Mouse (Mus musculus) lung, postnatal 0 days (tissue): Measurements from ENCODE around the gene Svs5. TPM values are rescaled to one million over a fixed set of nuclear protein-coding genes. Genes with fewer than 3 reads are reported as not detected.

Source experiments
- ATAC-seq: fragments of 200-750 bp; cut with Nextera tagmentation; 2 replicates; pipeline ENCODE4 v1.8.0; 2017; ENCODE audit warnings: moderate library complexity
- DNase-seq: peaks from one replicate; pipeline ENCODE4 v3.0.0-alpha.2; 2016; ENCODE audit warnings: low spot score
- H3K27ac ChIP-seq: fragments of 300-500 bp; sonication (generic); 2 replicates; pipeline ENCODE4 v1.5.1; 2014; ENCODE audit warnings: antibody characterized with exemption, mild to moderate bottlenecking, low read length, mixed read lengths
- H3K27me3 ChIP-seq: fragments of 300-500 bp; sonication (generic); replicated peaks from 2 replicates; pipeline ENCODE4 v1.6.1; 2014; ENCODE audit warnings: low read length, mixed read lengths; ENCODE audit not compliant: insufficient read depth
- H3K36me3 ChIP-seq: fragments of 300-500 bp; sonication (generic); 2 replicates; pipeline ENCODE4 v1.6.1; 2014; ENCODE audit warnings: low read length, mixed read lengths; ENCODE audit not compliant: insufficient read depth
- H3K4me1 ChIP-seq: fragments of 300-500 bp; sonication (generic); 2 replicates; pipeline ENCODE4 v1.6.1; 2014; ENCODE audit warnings: antibody characterized with exemption, low read depth, low read length, mixed read lengths; ENCODE audit not compliant: insufficient read depth
- H3K4me2 ChIP-seq: fragments of 300-500 bp; sonication (generic); replicated peaks from 2 replicates; pipeline ENCODE4 v1.6.1; 2014; ENCODE audit warnings: low read depth, mild to moderate bottlenecking, low read length, moderate library complexity, mixed read lengths
- H3K4me3 ChIP-seq: fragments of 300-500 bp; sonication (generic); 2 replicates; pipeline ENCODE4 v1.5.1; 2014; ENCODE audit warnings: low read depth, low read length
- H3K9ac ChIP-seq: fragments of 300-500 bp; sonication (generic); replicated peaks from 2 replicates; pipeline ENCODE4 v1.6.1; 2014; ENCODE audit warnings: low read depth, mild to moderate bottlenecking
- H3K9me3 ChIP-seq: fragments of 300-500 bp; sonication (generic); 2 replicates; pipeline ENCODE4 v1.6.1; 2016; ENCODE audit warnings: low read length, mixed read lengths
- CTCF ChIP-seq: IDR thresholded peaks from 2 replicates; pipeline ENCODE4 v1.5.1; 2016; ENCODE audit warnings: antibody characterized with exemption, mild to moderate bottlenecking
- EP300 ChIP-seq: IDR thresholded peaks from 2 replicates; pipeline ENCODE4 v1.6.1; 2016; ENCODE audit warnings: antibody characterized with exemption, mild to moderate bottlenecking, control low read depth
- WGBS: fragments of 180-500 bp; shearing (Covaris S2); extraction: QIAGEN DNeasy Blood & Tissue Kit; methylation state at CpG from one replicate; pipeline ENCODE4 v1.1.7; 2014; 5-methylcytosine and 5-hydroxymethylcytosine counted together
- microRNA-seq: library from miRNA; unstranded; fragments of <30 nt; microRNA quantifications from one replicate; pipeline ENCODE4, GENCODE M21; 2016
- polyA plus RNA-seq: library from polyadenylated mRNA; unstranded; fragments of >200 nt; fragmentation: Nextera tagmentation; extraction: Ambion mirVana; gene quantifications from 2 replicates; pipeline ENCODE4 v1.2.1, GENCODE M21; 2015

The Svs5 gene
- polyA plus RNA-seq, 1 experiment from 2014 or later: not detected

DNA sequence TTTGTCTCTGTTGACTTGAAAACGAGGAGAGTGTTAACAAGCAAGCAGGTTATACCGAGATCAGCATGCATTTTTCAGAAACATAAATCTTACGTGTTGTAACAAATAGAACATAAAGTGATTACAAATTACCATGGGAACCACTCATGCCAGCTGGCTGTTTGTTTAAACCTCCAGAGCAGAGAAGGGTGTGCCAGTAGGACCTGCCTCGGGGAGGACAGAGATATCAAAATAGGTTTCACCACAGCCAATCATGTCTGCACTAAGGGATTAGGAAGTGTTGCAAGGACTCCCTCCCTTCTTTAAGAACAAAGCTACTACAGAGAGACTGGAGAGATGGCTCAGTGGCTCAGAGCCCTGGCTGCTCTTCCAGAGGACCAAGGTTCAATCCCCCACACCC lies 40.6 kb downstream of the Svs5 start:
- no peak overlapping the region for H3K4me2 ChIP-seq
- H3K4me3 ChIP-seq: no peak overlapping the region
- no peaks in the 10 kb centered on the region for H3K4me1 ChIP-seq
- WGBS: 19% methylated on average over 4 of the region's 4 CpGs
- H3K27me3 ChIP-seq: no peaks in the 10 kb centered on the region
- H3K36me3 ChIP-seq: no peaks in the 10 kb centered on the region
- H3K9me3 ChIP-seq: no peaks in the 10 kb centered on the region
- H3K27ac ChIP-seq: no peak overlapping the region
- TF ChIP-seq CTCF: no peak
- peak; percentile 58 for DNase-seq
- peak; percentile 48 for ATAC-seq
- no peak overlapping the region for H3K9ac ChIP-seq

- Histone ChIP-seq H3K27me3 (no peaks in the 10 kb centered on the region), H3K4me1 (no peaks in the 10 kb centered on the region), H3K27ac (no peak overlapping the region), H3K36me3 (no peaks in the 10 kb centered on the region), H3K4me3 (no peak overlapping the region), H3K4me2 (no peak overlapping the region), H3K9ac (no peak overlapping the region), H3K9me3 (no peaks in the 10 kb centered on the region)
- ATAC-seq (no peak), DNase-seq (no peak)
- TF ChIP-seq EP300 (no peak), CTCF (no peak)
- WGBS: 68% methylated on average over 15 of the region's 15 CpGs
Observed at GRCm38 (mm10) chr2:164377478-164378426, 45.2 kb downstream of the Svs5 start.

DNA sequence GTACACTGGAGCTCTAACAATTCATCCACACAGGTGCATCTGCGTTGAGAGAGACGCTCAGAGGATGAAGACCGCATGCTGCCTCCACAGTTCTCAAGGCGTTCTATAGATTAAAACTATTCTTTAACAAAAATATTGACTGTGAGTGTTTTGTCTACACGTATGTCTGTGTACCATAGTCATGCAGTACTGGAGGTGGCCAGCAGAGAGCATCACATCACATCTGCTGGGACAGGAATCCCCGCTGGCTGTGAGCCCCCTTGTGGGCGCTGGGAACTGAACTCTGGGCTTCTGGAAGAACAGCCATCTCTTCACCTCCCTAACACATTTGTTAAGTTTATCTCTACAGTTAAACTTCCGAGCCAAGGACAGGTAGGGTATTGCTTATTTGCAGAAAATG lies 49.2 kb downstream of the Svs5 start:
- 74% methylated on average over 8 of the region's 8 CpGs for WGBS
- ATAC-seq: no peak

DNA sequence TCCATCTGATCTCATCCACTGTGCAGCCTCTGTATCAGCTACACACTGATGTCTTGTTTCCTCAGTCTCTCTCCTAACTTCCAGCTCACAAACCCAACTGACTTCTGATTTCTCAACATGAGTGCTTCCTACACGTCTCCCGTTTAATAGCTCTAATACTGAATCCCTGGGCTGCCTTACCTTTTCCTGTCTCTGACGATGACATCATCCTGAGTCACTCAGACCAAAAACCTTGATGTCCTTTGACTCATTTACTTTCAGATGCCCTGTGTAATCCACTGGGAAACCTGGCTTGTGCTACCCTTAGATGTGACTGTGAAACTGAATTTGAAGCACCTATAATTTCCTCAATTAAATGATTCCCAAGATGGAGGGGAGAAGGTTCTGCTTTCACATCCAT lies 50.4 kb downstream of the Svs5 start:
- no peak for DNase-seq
- no peak overlapping the region for H3K27ac ChIP-seq
- 60% methylated on average over 3 of the region's 3 CpGs for WGBS
- TF ChIP-seq EP300: no peak
- no peak for TF ChIP-seq CTCF
- H3K36me3 ChIP-seq: no peaks in the 10 kb centered on the region
- no peak for ATAC-seq
- H3K9ac ChIP-seq: no peak overlapping the region
- no peaks in the 10 kb centered on the region for H3K27me3 ChIP-seq
- H3K4me3 ChIP-seq: no peak overlapping the region
- no peaks in the 10 kb centered on the region for H3K9me3 ChIP-seq
- H3K4me1 ChIP-seq: peaks cover 11% of the 10 kb centered on the region; the same call in 1 of the 2 replicates
- H3K4me2 ChIP-seq: no peak overlapping the region

More for the DNA sequence above, 49.2 kb downstream of the Svs5 start:
- Histone ChIP-seq H3K9ac (no peak overlapping the region), H3K4me3 (no peak overlapping the region), H3K4me2 (no peak overlapping the region), H3K4me1 (peaks cover 11% of the 10 kb centered on the region; the same call in 1 of the 2 replicates), H3K27ac (no peak overlapping the region), H3K9me3 (no peaks in the 10 kb centered on the region), H3K36me3 (no peaks in the 10 kb centered on the region), H3K27me3 (no peaks in the 10 kb centered on the region)
- TF ChIP-seq EP300 (no peak), CTCF (peak; percentile 31)
- no peak for DNase-seq

Small RNA genes lying within 50 kb of the gene (microRNA-seq; reads per million reads assigned to microRNA genes)
- not detected for gene Mir7678

Other genes with a start within 250 kb of the Svs5 start
- gene Kcns1, start 161.6 kb upstream of the Svs5 start, polyA plus RNA-seq: not detected in 2 replicates
- 0.15 and 0.18 TPM in 2 replicates for gene Wfdc5, start 150.0 kb upstream of the Svs5 start, polyA plus RNA-seq
- 0.26 TPM in 1 of 2 replicates, not detected in the other for gene Wfdc12, start 142.1 kb upstream of the Svs5 start, polyA plus RNA-seq
- not detected in 2 replicates for gene Wfdc15a, start 132.6 kb upstream of the Svs5 start, polyA plus RNA-seq
- gene Wfdc15b, start 111.1 kb upstream of the Svs5 start, polyA plus RNA-seq: not detected in 2 replicates
- gene Svs2, start 94.3 kb upstream of the Svs5 start, polyA plus RNA-seq: not detected in 2 replicates
- gene Svs3b, start 76.1 kb upstream of the Svs5 start, polyA plus RNA-seq: not detected in 2 replicates
- gene Svs4, start 54.3 kb upstream of the Svs5 start, polyA plus RNA-seq: not detected in 2 replicates
- gene Svs3a, start 43.5 kb upstream of the Svs5 start, polyA plus RNA-seq: not detected in 2 replicates
- gene Svs6, start 16.0 kb upstream of the Svs5 start, polyA plus RNA-seq: not detected in 2 replicates
- 79.5 and 106 TPM in 2 replicates for gene Slpi, start 56.4 kb downstream of the Svs5 start, polyA plus RNA-seq
- 29.7 and 42.6 TPM in 2 replicates for gene Rbpjl, start 70.4 kb downstream of the Svs5 start, polyA plus RNA-seq
- gene Matn4, start 72.4 kb downstream of the Svs5 start, polyA plus RNA-seq: 71.4 and 81.2 TPM in 2 replicates
- gene Sdc4, start 111.1 kb downstream of the Svs5 start, polyA plus RNA-seq: 217 and 289 TPM in 2 replicates
- 63.5 and 66.2 TPM in 2 replicates for gene Sys1, start 124.2 kb downstream of the Svs5 start, polyA plus RNA-seq
- gene Gm20458, start 128.2 kb downstream of the Svs5 start, polyA plus RNA-seq: 23.5 and 32.9 TPM in 2 replicates
- gene Trp53tg5, start 141.0 kb downstream of the Svs5 start, polyA plus RNA-seq: not detected in 2 replicates
- 39.9 and 44.6 TPM in 2 replicates for gene Dbndd2, start 153.4 kb downstream of the Svs5 start, polyA plus RNA-seq
- gene Pigt, start 164.8 kb downstream of the Svs5 start, polyA plus RNA-seq: 45.5 and 54.8 TPM in 2 replicates
- gene Wfdc2, start 229.7 kb downstream of the Svs5 start, polyA plus RNA-seq: 1,345 and 1,354 TPM in 2 replicates
- not detected in 2 replicates for gene Spint3, start 240.7 kb downstream of the Svs5 start, polyA plus RNA-seq